Comparison of ENCODE assay signal across 12 mouse cellular contexts in genomic region chr10:78099860-78100259, GRCm38 (mm10). TPM values are rescaled to one million over a fixed set of nuclear protein-coding genes. Genes with fewer than 3 reads are reported as not detected.
"Had no signal": no experiment of that assay in that cellular context is flagged by ENCODE, and none has a peak within 500 bp of the region (broad histone marks: within the 10 kb centered on the region; RNA-seq: fewer than 3 reads in every experiment).

No protein-coding gene starts in this region.

RNA-seq across cellular contexts. Expression of gene Aire, which starts 56.5 kb away (rescaled TPM):
- polyA plus RNA-seq: embryonic facial prominence, embryonic 14.5 days; erythroblast, embryonic 14.5 days; forebrain, embryonic 13.5 days had no signal

RNA-seq across cellular contexts. Expression of gene Dnmt3l, which starts 58.1 kb away (rescaled TPM):
- polyA plus RNA-seq: embryonic facial prominence, embryonic 10.5 days; embryonic facial prominence, embryonic 11.5 days; embryonic facial prominence, embryonic 14.5 days; erythroblast, embryonic 14.5 days; forebrain, embryonic 10.5 days; forebrain, embryonic 11.5 days; forebrain, embryonic 12.5 days; forebrain, embryonic 13.5 days; forebrain, embryonic 14.5 days; forebrain, embryonic 15.5 days; forebrain, embryonic 16.5 days; forebrain, postnatal 0 days had no signal
